Mouse (Mus musculus) G1E-ER4 (cell line): ENCODE data around the gene 4932438H23Rik. TPM values are rescaled to one million over a fixed set of nuclear protein-coding genes. Genes with fewer than 3 reads are reported as not detected.
A peak's percentile ranks its signal among the peaks of the same experiment; 100 is the strongest.

Source experiments
- GATA1 ChIP-seq: IDR thresholded peaks from one replicate; pipeline ENCODE4 v1.8.0; 2012; ENCODE audit warnings: low read length, inconsistent platforms
- polyA plus RNA-seq: library from polyadenylated mRNA; stranded (reverse); fragments of >175 nt; gene quantifications from 2 replicates; pipeline ENCODE4 v1.2.3, GENCODE M21; 2012

Gene 4932438H23Rik
- polyA plus RNA-seq, 1 experiment, result not detected

DNA sequence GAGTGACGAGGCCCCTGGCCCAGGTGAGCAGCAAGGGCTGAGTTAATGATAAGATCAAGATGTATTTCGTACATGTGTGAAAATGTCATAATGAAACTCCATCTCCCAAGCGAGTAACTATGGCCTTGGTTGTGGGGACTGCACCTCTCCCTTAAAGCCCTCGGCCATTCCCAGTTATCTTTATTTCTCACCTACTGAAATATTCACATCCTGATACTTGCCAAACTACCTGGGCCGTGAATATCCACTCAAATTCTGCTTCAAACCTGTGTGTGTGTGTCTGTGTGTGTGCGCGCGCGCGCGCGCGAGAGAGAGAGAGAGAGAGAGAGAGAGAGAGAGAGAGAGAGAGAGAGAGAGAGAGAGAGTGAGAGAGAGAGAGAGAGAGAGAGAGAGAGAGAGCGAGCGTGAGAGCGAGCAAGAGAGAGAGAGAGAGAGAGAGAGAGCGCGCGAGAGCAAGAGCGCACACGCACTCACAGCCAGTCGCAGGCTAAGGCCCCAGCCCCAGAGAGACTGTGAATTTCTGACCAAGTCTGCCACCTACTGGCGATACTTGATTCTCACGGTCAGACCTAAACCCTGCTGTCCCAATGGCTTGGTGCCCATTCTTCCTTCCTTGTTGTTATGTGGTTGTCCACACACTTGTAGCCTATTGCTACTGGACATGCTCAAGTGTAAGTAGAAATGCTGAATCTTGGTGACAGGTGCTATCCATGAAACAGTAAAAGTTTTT, 21.6 kb downstream of the 4932438H23Rik start:
- TF ChIP-seq GATA1, result no peak

DNA sequence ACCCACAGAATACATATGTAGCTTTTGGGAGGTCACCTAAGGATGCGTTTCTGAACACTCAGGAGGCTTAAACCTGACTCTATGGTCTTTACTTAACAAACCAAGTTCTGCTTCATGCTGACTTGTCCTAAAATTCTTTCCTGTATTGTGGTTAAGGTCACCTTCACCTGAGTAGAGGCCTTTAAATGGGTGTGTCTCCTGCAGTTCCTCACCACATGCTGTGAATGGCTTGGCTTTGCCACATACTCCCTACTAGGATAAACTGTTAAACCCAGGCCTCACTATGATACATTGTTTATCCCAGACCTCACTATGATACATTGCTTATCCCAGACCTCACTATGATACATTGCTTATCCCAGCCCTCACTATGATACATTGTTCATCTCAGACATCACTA, 22.7 kb downstream of the 4932438H23Rik start:
- TF ChIP-seq GATA1, result no peak

DNA sequence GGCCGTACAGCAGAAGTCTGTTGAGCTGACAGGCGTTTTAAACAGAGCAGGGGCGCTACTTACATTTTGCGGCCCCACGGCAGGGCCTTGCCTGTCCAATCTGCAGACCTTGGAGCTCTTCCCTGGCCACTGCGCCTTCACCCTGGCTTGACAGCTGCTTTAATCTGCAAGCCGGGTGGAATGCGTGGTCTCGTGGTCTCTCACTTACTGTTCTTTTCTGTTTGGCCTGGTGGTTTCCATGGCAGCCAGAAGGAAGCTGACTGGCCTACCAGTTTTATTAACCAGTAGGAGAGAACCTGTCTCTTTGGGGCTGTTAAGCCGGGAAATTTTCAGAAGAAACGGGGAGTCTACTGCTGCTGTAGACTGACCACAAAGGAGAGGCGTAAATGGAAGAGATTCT, 26.0 kb downstream of the 4932438H23Rik start:
- no peak for TF ChIP-seq GATA1

DNA sequence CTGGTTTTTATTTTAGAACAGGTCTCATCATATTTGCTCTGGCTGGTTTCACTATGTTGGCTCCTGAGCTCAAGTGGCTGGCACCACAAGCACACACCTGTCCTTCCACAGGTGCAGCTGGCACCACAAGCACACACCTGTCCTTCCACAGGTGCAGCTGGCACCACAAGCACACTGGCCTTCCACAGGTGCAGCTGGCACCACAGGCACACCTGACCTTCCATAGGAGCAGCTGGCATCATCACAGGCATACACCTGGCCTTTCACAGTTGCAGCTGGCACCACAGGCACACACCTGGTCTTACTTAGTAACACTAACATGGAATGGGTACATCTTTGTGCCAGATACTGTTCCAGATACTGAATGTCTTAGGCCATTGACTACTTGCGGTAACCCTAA, 27.8 kb downstream of the 4932438H23Rik start:
- TF ChIP-seq GATA1, result no peak

DNA sequence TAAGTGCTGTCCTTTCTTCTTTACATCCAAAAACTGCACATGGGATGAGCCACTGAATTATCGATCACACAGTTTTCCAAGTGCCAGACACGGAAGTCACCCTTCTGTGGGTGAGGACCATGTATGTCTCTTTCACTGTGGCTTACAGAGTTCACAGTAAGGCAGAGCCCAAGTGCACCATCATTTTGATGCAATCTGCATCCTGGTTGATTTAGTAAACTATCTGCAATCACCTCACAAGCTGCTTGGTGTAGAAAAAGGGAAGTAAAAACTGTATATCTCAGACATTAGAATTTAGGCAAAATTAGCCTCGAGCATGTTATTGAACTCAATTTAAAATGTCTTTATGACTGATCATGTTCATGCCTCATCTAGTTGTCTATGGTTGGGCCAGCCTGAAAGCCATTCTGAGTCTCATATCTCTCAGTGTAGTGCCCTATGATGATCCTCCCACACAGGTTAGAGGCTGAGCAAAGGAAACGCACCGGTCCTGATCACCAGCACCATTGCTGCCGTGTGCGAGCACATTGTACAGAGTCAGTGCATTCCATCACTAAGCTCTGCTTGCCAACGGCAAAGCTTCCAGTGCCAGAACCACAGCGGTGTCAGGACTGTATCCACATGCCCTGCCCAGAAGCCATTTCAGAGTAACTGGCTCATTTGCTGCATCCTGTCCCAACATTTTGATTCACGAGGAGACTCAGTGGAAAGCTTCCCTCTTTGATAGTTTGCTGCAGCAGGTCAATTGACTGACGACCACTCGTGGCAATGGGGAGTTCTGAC, 30.1 kb downstream of the 4932438H23Rik start:
- TF ChIP-seq GATA1, result no peak

DNA sequence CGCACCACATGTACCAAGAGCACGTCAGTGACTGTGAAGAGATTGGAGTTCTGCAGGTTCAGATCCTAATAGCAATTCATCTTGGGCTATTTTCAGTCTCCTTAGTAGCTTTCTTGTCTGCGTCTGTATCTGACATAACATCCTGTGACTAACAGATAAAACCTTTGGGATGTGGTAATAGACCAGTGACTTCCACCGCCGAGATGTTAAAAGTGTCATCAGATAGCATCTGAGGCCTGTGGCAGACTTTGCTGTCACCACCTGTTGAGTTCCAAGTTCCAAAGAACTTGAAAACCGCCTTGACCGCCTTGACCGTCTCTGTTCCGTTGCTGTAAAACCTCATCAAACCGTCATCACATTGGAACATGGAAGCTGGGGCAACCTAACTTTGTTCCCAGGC, 31.1 kb downstream of the 4932438H23Rik start:
- no peak for TF ChIP-seq GATA1

DNA sequence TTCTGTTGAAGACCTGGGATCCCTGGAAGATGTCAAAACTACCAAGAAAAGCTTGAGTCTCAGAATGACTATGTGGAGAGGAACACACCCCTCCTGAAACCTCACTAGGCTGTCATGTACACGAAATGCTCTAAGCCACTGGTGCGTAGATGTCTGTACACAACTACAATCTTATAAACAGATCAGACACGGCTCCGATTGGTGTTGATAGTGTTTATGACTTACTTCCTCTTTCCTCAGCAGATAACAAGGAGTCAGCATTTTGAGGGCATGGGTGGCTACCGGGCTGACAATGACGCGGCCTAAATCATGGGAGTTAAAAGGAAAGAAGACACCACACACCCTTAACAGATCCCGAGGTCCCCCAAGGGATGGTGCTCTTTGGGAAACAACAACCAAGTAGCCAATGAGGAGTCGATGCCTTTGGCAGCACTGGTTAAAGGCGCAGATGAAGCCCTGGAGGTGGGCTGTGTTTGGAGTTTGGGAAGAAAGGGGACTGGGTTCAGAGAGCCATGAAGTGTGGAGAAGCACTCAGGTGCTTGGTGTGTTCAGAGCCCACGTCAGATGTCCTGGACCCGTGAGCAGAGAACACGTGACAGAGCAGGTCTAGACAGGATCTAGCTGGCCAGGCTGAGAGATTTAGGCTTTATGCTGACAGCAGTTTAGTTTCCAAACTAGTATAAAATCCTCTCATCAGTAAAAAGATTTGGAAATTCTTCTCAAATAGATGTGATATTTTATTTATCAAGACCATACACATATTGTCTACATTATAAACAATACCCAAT, 33.2 kb downstream of the 4932438H23Rik start:
- TF ChIP-seq GATA1, result peak; percentile 64

DNA sequence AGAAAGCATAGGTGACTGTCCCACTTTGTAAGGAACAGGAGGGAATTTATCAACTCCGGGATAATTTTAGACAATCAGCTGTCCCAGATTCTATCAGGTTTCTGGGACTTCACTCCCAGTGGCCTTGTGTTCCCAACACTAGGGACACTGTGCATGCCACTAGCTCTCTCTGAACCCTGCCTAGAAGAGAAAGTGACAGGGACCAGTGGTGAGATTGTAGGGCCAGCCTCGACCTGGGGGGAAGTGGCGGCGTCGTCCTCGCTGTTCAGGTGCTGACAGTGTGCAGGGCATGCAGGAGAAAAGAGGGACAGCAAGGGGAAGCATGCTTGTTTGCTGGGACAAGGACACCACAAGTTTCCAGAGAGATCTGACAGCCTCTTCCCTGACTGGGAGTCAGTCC, 37.2 kb downstream of the 4932438H23Rik start:
- no peak for TF ChIP-seq GATA1

DNA sequence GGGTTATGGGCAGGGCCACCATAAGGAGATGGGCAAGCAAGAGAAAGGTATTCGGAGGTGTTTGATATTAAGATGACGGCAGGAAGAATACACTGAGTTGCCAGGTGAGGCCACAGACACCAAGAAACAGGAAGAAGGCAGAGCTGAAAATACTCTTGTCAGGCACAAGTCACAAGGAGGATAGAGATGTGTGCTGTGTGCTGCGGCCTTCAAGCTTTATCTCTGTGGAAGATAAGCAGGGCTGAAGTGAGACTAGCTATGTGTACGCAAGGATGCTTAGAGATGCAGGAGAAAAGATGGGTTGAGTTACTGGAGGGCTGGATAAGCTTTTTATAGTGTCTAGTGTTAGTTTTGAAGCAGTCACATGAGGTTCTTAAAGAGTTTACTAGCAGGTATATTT, 37.7 kb downstream of the 4932438H23Rik start:
- peak; percentile 47 for TF ChIP-seq GATA1

DNA sequence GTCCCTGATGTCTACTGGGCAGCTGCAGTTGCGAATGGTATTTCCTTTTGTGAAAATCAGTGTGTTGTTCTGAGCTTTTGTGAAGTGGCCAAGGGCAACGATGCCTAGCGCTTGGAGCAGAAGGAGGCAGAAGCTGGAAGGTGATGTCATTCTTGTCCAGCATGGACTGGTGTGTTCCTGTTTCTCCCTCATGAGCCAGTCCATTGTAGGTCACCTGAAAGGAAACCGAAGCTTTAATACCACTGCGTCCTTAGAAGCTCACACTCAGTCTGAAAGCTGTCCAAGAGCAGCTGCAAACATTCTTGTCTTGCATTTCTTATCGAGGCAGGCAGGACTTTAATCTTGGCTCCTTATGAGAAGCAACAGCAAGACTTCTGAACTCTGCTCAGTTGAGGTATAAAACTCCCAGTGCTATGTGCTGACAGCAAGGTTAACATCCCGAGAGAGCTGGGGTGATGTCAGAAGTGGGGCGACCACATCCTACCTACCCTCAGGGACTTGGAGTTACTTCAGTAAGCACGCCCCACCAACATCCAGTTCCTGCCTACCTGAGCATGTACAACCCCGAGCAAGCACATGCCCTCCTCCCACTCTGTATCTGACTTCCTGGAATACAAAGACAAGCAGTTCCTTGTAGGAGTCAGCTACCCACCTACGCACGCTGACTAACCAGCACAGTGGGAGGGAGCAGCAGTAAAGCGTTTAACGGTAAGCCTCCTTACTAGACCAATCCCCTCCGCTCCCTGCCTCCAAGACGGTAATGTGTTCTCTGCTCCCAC, 38.7 kb downstream of the 4932438H23Rik start:
- no peak for TF ChIP-seq GATA1

DNA sequence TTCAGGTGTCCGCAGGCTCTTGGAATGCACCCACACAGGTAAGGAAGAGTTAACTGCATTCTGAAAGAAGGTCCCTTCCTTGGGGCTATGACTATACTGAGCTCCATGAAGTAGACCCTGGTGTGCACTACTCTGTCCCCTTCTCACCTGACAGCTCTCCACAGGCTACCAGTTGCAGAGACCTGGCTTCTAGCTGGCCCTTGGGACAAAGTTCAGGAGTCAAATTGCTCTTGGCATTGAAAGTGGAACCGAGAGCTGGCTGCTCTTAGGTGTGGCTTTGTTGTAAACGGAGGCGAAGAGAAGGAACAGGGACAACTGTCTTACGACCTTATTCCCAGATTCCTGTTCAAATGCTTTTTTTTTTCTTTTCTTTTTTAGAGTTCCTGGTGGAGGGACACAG, 39.8 kb downstream of the 4932438H23Rik start:
- no peak for TF ChIP-seq GATA1

DNA sequence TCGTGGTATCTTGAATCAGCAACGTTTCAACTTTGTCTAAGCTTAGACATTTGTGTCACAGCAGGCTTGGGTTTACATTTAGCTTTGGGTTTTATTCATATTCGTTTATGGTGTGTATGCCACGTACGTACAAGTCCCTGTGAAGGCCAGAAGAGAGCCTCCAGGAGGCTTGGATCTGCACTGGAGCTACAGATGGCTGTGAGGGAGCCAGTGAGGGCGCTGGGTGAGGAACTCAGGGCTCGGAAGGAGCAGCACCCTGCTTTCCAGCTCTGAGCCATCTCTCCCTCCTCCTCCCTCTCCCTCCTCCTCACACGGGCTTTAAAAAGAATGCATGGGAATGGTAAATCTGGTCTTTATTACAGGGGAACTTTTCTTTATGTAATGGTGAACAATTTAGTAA, 41.3 kb downstream of the 4932438H23Rik start:
- TF ChIP-seq GATA1, result no peak

DNA sequence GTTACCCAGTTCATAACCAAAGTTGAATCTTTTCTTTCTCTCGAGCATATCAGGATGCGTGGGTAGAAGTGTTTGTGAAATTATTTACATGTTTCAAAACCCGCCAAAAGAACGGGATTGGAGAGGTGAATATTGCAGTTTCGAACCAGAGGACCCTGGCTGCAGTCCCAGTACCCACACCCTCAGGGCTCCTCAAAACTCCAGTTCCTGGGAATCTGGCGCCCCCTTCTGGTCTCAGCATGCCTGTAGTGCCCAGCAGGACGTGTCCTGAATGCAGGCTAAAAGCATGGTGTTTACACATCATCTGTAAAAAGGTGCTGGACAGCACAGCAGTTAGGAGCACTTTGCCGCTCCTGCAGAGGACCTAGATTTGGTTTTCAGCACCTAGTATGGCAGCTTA, 49.4 kb downstream of the 4932438H23Rik start:
- TF ChIP-seq GATA1, result no peak

DNA sequence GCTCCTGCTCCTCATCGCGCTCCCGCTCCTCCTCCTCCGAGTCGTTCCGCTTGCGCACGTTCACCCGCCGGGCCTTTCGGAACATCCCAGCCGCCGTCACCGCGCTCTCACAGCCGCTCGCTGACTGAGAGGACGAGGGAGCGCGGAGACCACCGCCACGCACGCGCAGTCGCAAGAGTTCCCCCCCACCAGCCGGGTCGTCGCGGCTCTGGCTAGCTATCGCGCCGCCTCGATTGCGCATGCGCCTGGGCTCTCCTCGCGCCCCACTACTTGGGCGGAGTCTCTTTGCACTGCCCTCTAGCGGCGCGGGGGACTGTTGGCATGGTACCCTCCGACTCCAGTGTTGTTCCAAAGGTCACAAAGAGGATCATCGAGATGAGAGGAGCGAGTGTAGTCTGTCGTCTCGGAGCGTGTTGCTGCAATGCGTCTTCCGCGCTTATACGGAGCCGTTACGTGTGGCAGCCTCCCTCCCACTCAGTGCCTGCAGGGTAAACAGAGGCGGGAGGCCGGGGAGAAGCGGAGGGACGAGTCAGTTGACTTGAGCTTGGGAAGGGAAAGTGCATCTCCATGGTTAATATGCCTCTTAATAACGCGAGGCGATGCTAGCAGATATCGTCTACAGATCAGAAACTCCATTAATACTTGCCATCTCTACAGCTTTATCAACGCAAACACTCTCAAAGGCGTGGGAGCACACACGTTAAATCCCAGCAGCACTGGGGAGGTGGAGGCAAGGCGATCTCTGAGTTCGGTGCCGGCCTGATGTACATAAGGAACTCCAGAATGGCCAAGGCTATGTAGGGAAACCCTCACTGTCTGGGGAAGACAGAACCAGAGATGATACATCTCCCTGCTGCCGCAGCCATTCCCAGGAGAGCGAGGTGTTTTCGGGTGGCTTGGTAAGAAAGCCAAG, 50.4 kb downstream of the 4932438H23Rik start, which contains the start of gene Paxbp1:
Gene Paxbp1 (minus strand): TSS at position 274 of the 913 bp plus-strand sequence.
- TF ChIP-seq GATA1, result no peak
